Mouse (Mus musculus) ES-E14 (cell line): ENCODE results near the gene Gm42417.

Experiments used
- CHD2 ChIP-seq: IDR thresholded peaks from 2 replicates; pipeline ENCODE4 v1.6.1; 2014; ENCODE audit warnings: mild to moderate bottlenecking, low read depth, low read length, inconsistent platforms
- HCFC1 ChIP-seq: IDR thresholded peaks from 2 replicates; pipeline ENCODE4 v1.6.1; 2012; ENCODE audit warnings: low read length, inconsistent platforms, borderline replicate concordance; ENCODE audit not compliant: insufficient read depth
- MAFK ChIP-seq: IDR thresholded peaks from 2 replicates; pipeline ENCODE4 v1.6.1; 2014; ENCODE audit warnings: mild to moderate bottlenecking, low read depth, low read length, inconsistent platforms; ENCODE audit not compliant: insufficient read depth
- ZC3H11A ChIP-seq: IDR thresholded peaks from 2 replicates; pipeline ENCODE4 v1.6.1; 2012; ENCODE audit warnings: low read depth, mild to moderate bottlenecking, inconsistent platforms, low read length, borderline replicate concordance
- ZNF384 ChIP-seq: IDR thresholded peaks from 2 replicates; pipeline ENCODE4 v1.6.1; 2012; ENCODE audit warnings: low read depth, low read length, inconsistent platforms

DNA sequence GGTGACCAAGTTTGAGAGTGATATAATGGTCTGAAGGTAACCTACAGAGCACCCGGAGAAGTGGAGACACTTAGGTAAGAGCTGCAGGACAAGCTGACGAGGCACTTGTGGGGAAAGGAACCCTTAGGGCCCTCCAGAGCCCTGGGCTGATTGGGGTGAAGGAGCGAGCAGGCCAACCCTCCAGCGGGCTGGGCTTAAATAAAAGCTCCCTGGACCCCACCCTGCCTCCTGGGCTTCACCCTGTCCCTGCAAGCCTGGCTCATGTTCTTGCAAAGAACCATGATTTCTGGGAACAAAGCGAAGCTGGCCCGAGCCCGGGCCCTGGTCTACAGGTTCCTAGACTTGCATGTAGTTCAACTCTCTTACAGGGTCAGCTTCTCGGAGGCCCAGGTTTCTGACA is 34.3 kb upstream of the Gm42417 start:
- TF ChIP-seq ZNF384 (no peak), HCFC1 (no peak), CHD2 (no peak), ZC3H11A (no peak), MAFK (no peak)
